Mouse (Mus musculus): ENCODE data around the gene Fbxl21.
A peak's percentile ranks its signal among the peaks of the same experiment; 100 is the strongest.

Gene Fbxl21

GRCm38 (mm10) chr13:56537026-56537425, 14.8 kb downstream of the Fbxl21 start:
- DNase-seq = no peak

GRCm38 (mm10) chr13:56539846-56540245, 17.6 kb downstream of the Fbxl21 start:
- DNase-seq = peak; percentile 20

- DNase-seq = no peak
These were observed 21.5 kb downstream of the Fbxl21 start for GRCm38 (mm10) chr13:56543805-56544204.

- no peak for DNase-seq
These were observed 22.7 kb downstream of the Fbxl21 start for GRCm38 (mm10) chr13:56544956-56545355.

GRCm38 (mm10) chr13:56548401-56548800, 26.1 kb downstream of the Fbxl21 start, which contains the start of gene Lect2:
Lect2 (minus strand) TSS chr13:56548502.
- DNase-seq = no peak

- no peak for DNase-seq
These were observed 27.1 kb downstream of the Fbxl21 start for GRCm38 (mm10) chr13:56549364-56549763.

GRCm38 (mm10) chr13:56550574-56550973, 28.3 kb downstream of the Fbxl21 start:
- no peak for DNase-seq

- DNase-seq = no peak
These were observed 29.4 kb downstream of the Fbxl21 start for GRCm38 (mm10) chr13:56551661-56552060.

GRCm38 (mm10) chr13:56553923-56554322, 31.7 kb downstream of the Fbxl21 start:
- no peak for DNase-seq

GRCm38 (mm10) chr13:56554409-56554808, 32.1 kb downstream of the Fbxl21 start:
- DNase-seq = peak; percentile 8

- peak; percentile 13 for DNase-seq
These were observed 33.7 kb downstream of the Fbxl21 start for GRCm38 (mm10) chr13:56555957-56556356.

- DNase-seq = no peak
These were observed 34.4 kb downstream of the Fbxl21 start for GRCm38 (mm10) chr13:56556701-56557100.

GRCm38 (mm10) chr13:56558811-56559210, 36.5 kb downstream of the Fbxl21 start:
- no peak for DNase-seq

GRCm38 (mm10) chr13:56559841-56560370, 37.6 kb downstream of the Fbxl21 start:
- DNase-seq = no peak

GRCm38 (mm10) chr13:56561129-56561528, 38.9 kb downstream of the Fbxl21 start:
- no peak for DNase-seq

GRCm38 (mm10) chr13:56563075-56563474, 40.8 kb downstream of the Fbxl21 start:
- DNase-seq = peak; percentile 16

- no peak for DNase-seq
These were observed 44.1 kb downstream of the Fbxl21 start for GRCm38 (mm10) chr13:56566336-56566735.

GRCm38 (mm10) chr13:56571645-56572044, 49.4 kb downstream of the Fbxl21 start:
- DNase-seq = no peak

GRCm38 (mm10) chr13:56575074-56575473, 52.8 kb downstream of the Fbxl21 start:
- no peak for DNase-seq

- DNase-seq = peak; percentile 43
These were observed 53.5 kb downstream of the Fbxl21 start for GRCm38 (mm10) chr13:56575701-56576321.

GRCm38 (mm10) chr13:56578097-56578496, 55.8 kb downstream of the Fbxl21 start:
- DNase-seq = no peak

- DNase-seq = no peak
These were observed 58.2 kb downstream of the Fbxl21 start for GRCm38 (mm10) chr13:56580450-56580849.

- DNase-seq = no peak
These were observed 59.2 kb downstream of the Fbxl21 start for GRCm38 (mm10) chr13:56581512-56581911.

- DNase-seq = no peak
These were observed 59.7 kb downstream of the Fbxl21 start for GRCm38 (mm10) chr13:56581961-56582434.

- no peak for DNase-seq
These were observed 60.4 kb downstream of the Fbxl21 start for GRCm38 (mm10) chr13:56582720-56583119.

Measured in cerebellum, adult 8-10 months (tissue).